Mouse (Mus musculus) heart, postnatal 0 days (tissue): Measurements from ENCODE around the gene Tppp3. TPM values are rescaled to one million over a fixed set of nuclear protein-coding genes. Genes with fewer than 3 reads are reported as not detected.

Experiments used
- ATAC-seq: fragments of 200-750 bp; cut with Nextera tagmentation; 2 replicates; pipeline ENCODE4 v1.8.0; 2017; ENCODE audit warnings: low read depth, moderate number of reproducible peaks, moderate library complexity; ENCODE audit not compliant: insufficient read depth
- DNase-seq: peaks from one replicate; pipeline ENCODE4 v3.0.0-alpha.2; 2016; ENCODE audit warnings: low spot score
- H3K27ac ChIP-seq: fragments of 300-500 bp; sonication (generic); 2 replicates; pipeline ENCODE4 v1.5.1; 2014; ENCODE audit warnings: low read depth, mild to moderate bottlenecking
- H3K27me3 ChIP-seq: fragments of 300-500 bp; sonication (generic); 2 replicates; pipeline ENCODE4 v1.6.1; 2014; ENCODE audit warnings: low read length, mixed read lengths; ENCODE audit not compliant: control insufficient read depth, insufficient read depth
- H3K36me3 ChIP-seq: fragments of 300-500 bp; sonication (generic); replicated peaks from 2 replicates; pipeline ENCODE4 v1.6.1; 2014; ENCODE audit warnings: low read length, mixed read lengths; ENCODE audit not compliant: control insufficient read depth, insufficient read depth
- H3K4me1 ChIP-seq: fragments of 300-500 bp; sonication (generic); 2 replicates; pipeline ENCODE4 v1.6.1; 2014; ENCODE audit warnings: antibody characterized with exemption; ENCODE audit not compliant: control insufficient read depth, insufficient read depth
- H3K4me2 ChIP-seq: fragments of 300-500 bp; sonication (generic); 2 replicates; pipeline ENCODE4 v1.6.1; 2014; ENCODE audit warnings: low read depth, mild to moderate bottlenecking, low read length, moderate library complexity
- H3K4me3 ChIP-seq: fragments of 300-500 bp; sonication (generic); 2 replicates; pipeline ENCODE4 v1.5.1; 2014; ENCODE audit warnings: low read depth, low read length
- H3K9ac ChIP-seq: fragments of 300-500 bp; sonication (generic); replicated peaks from 2 replicates; pipeline ENCODE4 v1.6.1; 2014; ENCODE audit warnings: low read depth, low read length, mixed read lengths
- H3K9me3 ChIP-seq: fragments of 300-500 bp; sonication (generic); replicated peaks from 2 replicates; pipeline ENCODE4 v1.6.1; 2016; ENCODE audit warnings: low read length; ENCODE audit not compliant: control insufficient read depth
- CTCF ChIP-seq: IDR thresholded peaks from 2 replicates; pipeline ENCODE4 v1.5.1; 2016; ENCODE audit warnings: antibody characterized with exemption, control low read depth, low read depth
- EP300 ChIP-seq: IDR thresholded peaks from 2 replicates; pipeline ENCODE4 v1.6.1; 2016; ENCODE audit warnings: antibody characterized with exemption, low read depth
- WGBS: fragments of 180-500 bp; shearing (Covaris S2); extraction: QIAGEN DNeasy Blood & Tissue Kit; methylation state at CpG from one replicate; pipeline ENCODE4 v1.1.7; 2014; 5-methylcytosine and 5-hydroxymethylcytosine counted together
- polyA plus RNA-seq: library from polyadenylated mRNA; unstranded; fragments of >200 nt; fragmentation: Nextera tagmentation; extraction: Ambion mirVana; gene quantifications from 2 replicates; pipeline ENCODE4 v1.2.1, GENCODE M21; 2015
- total RNA-seq: library from RNA; depleted of rRNA; stranded (reverse); fragments of >200 nt; gene quantifications from 2 replicates; pipeline ENCODE4 v1.2.3, GENCODE M21; 2014; ENCODE audit warnings: low replicate concordance

Tppp3 gene
- total and polyA plus RNA-seq, 2 experiments from 2014 or later, result 12.9 to 37.8 TPM

GRCm38 (mm10) chr8:105484392-105484791 lies 13.1 kb upstream of the Tppp3 start:
- Histone ChIP-seq H3K36me3 (peaks cover 16% of the 10 kb centered on the region), H3K4me2 (no peak overlapping the region), H3K27ac (no peak overlapping the region), H3K4me3 (no peak overlapping the region), H3K27me3 (no peaks in the 10 kb centered on the region), H3K9ac (no peak overlapping the region), H3K9me3 (no peaks in the 10 kb centered on the region), H3K4me1 (no peaks in the 10 kb centered on the region)
- WGBS, result 34% methylated on average over 2 of the region's 2 CpGs
- DNase-seq (no peak), ATAC-seq (no peak)
- TF ChIP-seq EP300 (no peak), CTCF (peak; percentile 65)

- 54% methylated on average over 3 of the region's 3 CpGs for WGBS
- Histone ChIP-seq H3K27me3 (no peaks in the 10 kb centered on the region), H3K4me3 (no peak overlapping the region), H3K27ac (no peak overlapping the region), H3K9me3 (no peaks in the 10 kb centered on the region), H3K9ac (no peak overlapping the region), H3K36me3 (peaks cover 19% of the 10 kb centered on the region), H3K4me2 (no peak overlapping the region), H3K4me1 (no peaks in the 10 kb centered on the region)
- TF ChIP-seq CTCF (no peak), EP300 (no peak)
- DNase-seq, result no peak
- no peak for ATAC-seq
Observed at GRCm38 (mm10) chr8:105484030-105484368, 12.7 kb upstream of the Tppp3 start.

GRCm38 (mm10) chr8:105483212-105484029 lies 12.1 kb upstream of the Tppp3 start:
- TF ChIP-seq EP300 (no peak), CTCF (peak; percentile 70)
- no peaks in the 10 kb centered on the region for H3K27me3 ChIP-seq
- no peaks in the 10 kb centered on the region for H3K9me3 ChIP-seq
- no peak overlapping the region for H3K4me3 ChIP-seq
- no peak for DNase-seq
- no peak overlapping the region for H3K27ac ChIP-seq
- H3K4me1 ChIP-seq, result no peaks in the 10 kb centered on the region
- peaks cover 20% of the 10 kb centered on the region for H3K36me3 ChIP-seq
- no peak overlapping the region for H3K4me2 ChIP-seq
- no peak overlapping the region for H3K9ac ChIP-seq
- WGBS, result 48% methylated on average over 14 of the region's 14 CpGs
- peak; percentile 77 for ATAC-seq

GRCm38 (mm10) chr8:105482123-105482522 lies 10.8 kb upstream of the Tppp3 start:
- 83% methylated on average over 8 of the region's 8 CpGs for WGBS
- TF ChIP-seq CTCF, result no peak
- no peak for TF ChIP-seq EP300

GRCm38 (mm10) chr8:105481453-105481852 lies 10.1 kb upstream of the Tppp3 start:
- Histone ChIP-seq H3K4me3 (no peak overlapping the region), H3K27me3 (no peaks in the 10 kb centered on the region), H3K4me2 (no peak overlapping the region), H3K27ac (no peak overlapping the region), H3K9me3 (no peaks in the 10 kb centered on the region), H3K9ac (no peak overlapping the region), H3K36me3 (peaks cover 20% of the 10 kb centered on the region), H3K4me1 (peaks cover 5% of the 10 kb centered on the region; the same call in 1 of the 2 replicates)
- WGBS, result 75% methylated on average over 6 of the region's 6 CpGs
- ATAC-seq (no peak), DNase-seq (no peak)
- no peak for TF ChIP-seq EP300
- TF ChIP-seq CTCF, result peak; percentile 56

More at GRCm38 (mm10) chr8:105482123-105482522, 10.8 kb upstream of the Tppp3 start:
- Histone ChIP-seq H3K4me1 (peaks cover 5% of the 10 kb centered on the region; the same call in 1 of the 2 replicates), H3K9ac (no peak overlapping the region), H3K4me2 (no peak overlapping the region), H3K27me3 (no peaks in the 10 kb centered on the region), H3K36me3 (peaks cover 20% of the 10 kb centered on the region), H3K27ac (no peak overlapping the region), H3K4me3 (no peak overlapping the region), H3K9me3 (no peaks in the 10 kb centered on the region)
- ATAC-seq (no peak), DNase-seq (no peak)
